Mouse (Mus musculus) heart, adult 2 months (tissue): ENCODE measurements at regions not wholly inside any gene's neighbourhood (a gene's known extent, or its start where the extent isn't known, plus 50 kb on each side); places are given as distances from the start of the nearest gene placed in this dataset.

ENCODE experiments used
- CTCF ChIP-seq: fragments of 200-600 bp; IDR thresholded peaks from 2 replicates; pipeline ENCODE4 v1.8.1; 2022; ENCODE audit warnings: antibody characterized with exemption, mild to moderate bottlenecking, moderate library complexity
- EP300 ChIP-seq: fragments of 200-500 bp; IDR thresholded peaks from 2 replicates; pipeline ENCODE4 v1.6.1; 2011; ENCODE audit warnings: low read depth, low read length, control low read depth; ENCODE audit not compliant: insufficient read depth
- POLR2A ChIP-seq: fragments of 200-500 bp; IDR thresholded peaks from 2 replicates; pipeline ENCODE4 v1.6.1; 2011; ENCODE audit warnings: mild to moderate bottlenecking, low read depth, low read length, control low read depth; ENCODE audit not compliant: insufficient read depth

GRCm38 (mm10) chr13:29034904-29035303, 81.4 kb upstream of the Sox4 start:
- TF ChIP-seq CTCF (no peak), POLR2A (no peak), EP300 (no peak)
